Mouse (Mus musculus): ENCODE results near the gene Rbm34. TPM values are rescaled to one million over a fixed set of nuclear protein-coding genes. Genes with fewer than 3 reads are reported as not detected.

Rbm34 gene
- polyA plus RNA-seq, 1 experiment = 13.0 TPM

GRCm38 (mm10) chr8:126976608-126977348 is 5.9 kb upstream of the Rbm34 start:
- TF ChIP-seq POLR2A (IDR thresholded peaks at IDR 0.05; ENCODE audit: borderline replicate concordance, extremely low read depth, insufficient read depth, insufficient read length, poor library complexity, severe bottlenecking) (no peak), CTCF (IDR thresholded peaks at IDR 0.05; ENCODE audit: borderline replicate concordance, extremely low read depth, insufficient read depth, insufficient read length) (no peak)
- no peak for DNase-seq (ENCODE audit: low read depth)

GRCm38 (mm10) chr8:126975706-126976105 is 4.8 kb upstream of the Rbm34 start:
- DNase-seq (ENCODE audit: low read depth) = peak; percentile 81
- TF ChIP-seq POLR2A (IDR thresholded peaks at IDR 0.05; ENCODE audit: borderline replicate concordance, extremely low read depth, insufficient read depth, insufficient read length, poor library complexity, severe bottlenecking) = no peak
- 0 out of 2 replicates have a peak, but pooled peaks have one; percentile 20 for TF ChIP-seq CTCF (IDR thresholded peaks at IDR 0.05; ENCODE audit: borderline replicate concordance, extremely low read depth, insufficient read depth, insufficient read length)

- no peak for DNase-seq (ENCODE audit: low read depth)
- TF ChIP-seq POLR2A (IDR thresholded peaks at IDR 0.05; ENCODE audit: borderline replicate concordance, extremely low read depth, insufficient read depth, insufficient read length, poor library complexity, severe bottlenecking) = no peak
- TF ChIP-seq CTCF (IDR thresholded peaks at IDR 0.05; ENCODE audit: borderline replicate concordance, extremely low read depth, insufficient read depth, insufficient read length) = no peak
Observed at GRCm38 (mm10) chr8:126974511-126974910, 3.6 kb upstream of the Rbm34 start.

GRCm38 (mm10) chr8:126973686-126974265 is 2.9 kb upstream of the Rbm34 start:
- no peak for DNase-seq (ENCODE audit: low read depth)
- TF ChIP-seq CTCF (IDR thresholded peaks at IDR 0.05; ENCODE audit: borderline replicate concordance, extremely low read depth, insufficient read depth, insufficient read length) (no peak), POLR2A (IDR thresholded peaks at IDR 0.05; ENCODE audit: borderline replicate concordance, extremely low read depth, insufficient read depth, insufficient read length, poor library complexity, severe bottlenecking) (no peak)

GRCm38 (mm10) chr8:126972649-126973048 is 1.8 kb upstream of the Rbm34 start:
- no peak for TF ChIP-seq CTCF (IDR thresholded peaks at IDR 0.05; ENCODE audit: borderline replicate concordance, extremely low read depth, insufficient read depth, insufficient read length)
- no peak for TF ChIP-seq POLR2A (IDR thresholded peaks at IDR 0.05; ENCODE audit: borderline replicate concordance, extremely low read depth, insufficient read depth, insufficient read length, poor library complexity, severe bottlenecking)
- DNase-seq (ENCODE audit: low read depth) = no peak

GRCm38 (mm10) chr8:126972102-126972501 is 1.2 kb upstream of the Rbm34 start:
- TF ChIP-seq CTCF (IDR thresholded peaks at IDR 0.05; ENCODE audit: borderline replicate concordance, extremely low read depth, insufficient read depth, insufficient read length) (no peak), POLR2A (IDR thresholded peaks at IDR 0.05; ENCODE audit: borderline replicate concordance, extremely low read depth, insufficient read depth, insufficient read length, poor library complexity, severe bottlenecking) (no peak)
- no peak for DNase-seq (ENCODE audit: low read depth)

GRCm38 (mm10) chr8:126971314-126971664 is 418 bp upstream of the Rbm34 start:
- TF ChIP-seq CTCF (IDR thresholded peaks at IDR 0.05; ENCODE audit: borderline replicate concordance, extremely low read depth, insufficient read depth, insufficient read length) (no peak), POLR2A (IDR thresholded peaks at IDR 0.05; ENCODE audit: borderline replicate concordance, extremely low read depth, insufficient read depth, insufficient read length, poor library complexity, severe bottlenecking) (no peak)
- no peak for DNase-seq (ENCODE audit: low read depth)

- no peak for DNase-seq (ENCODE audit: low read depth)
- TF ChIP-seq POLR2A (IDR thresholded peaks at IDR 0.05; ENCODE audit: borderline replicate concordance, extremely low read depth, insufficient read depth, insufficient read length, poor library complexity, severe bottlenecking) (no peak), CTCF (IDR thresholded peaks at IDR 0.05; ENCODE audit: borderline replicate concordance, extremely low read depth, insufficient read depth, insufficient read length) (no peak)
Observed at GRCm38 (mm10) chr8:126969546-126969945, 1.3 kb downstream of the Rbm34 start.

- TF ChIP-seq CTCF (IDR thresholded peaks at IDR 0.05; ENCODE audit: borderline replicate concordance, extremely low read depth, insufficient read depth, insufficient read length) (no peak), POLR2A (IDR thresholded peaks at IDR 0.05; ENCODE audit: borderline replicate concordance, extremely low read depth, insufficient read depth, insufficient read length, poor library complexity, severe bottlenecking) (no peak)
- no peak for DNase-seq (ENCODE audit: low read depth)
Observed at GRCm38 (mm10) chr8:126968107-126968506, 2.8 kb downstream of the Rbm34 start.

GRCm38 (mm10) chr8:126965246-126965645 is 5.6 kb downstream of the Rbm34 start:
- no peak for DNase-seq (ENCODE audit: low read depth)

GRCm38 (mm10) chr8:126962871-126963270 is 8.0 kb downstream of the Rbm34 start:
- TF ChIP-seq CTCF (IDR thresholded peaks at IDR 0.05; ENCODE audit: borderline replicate concordance, extremely low read depth, insufficient read depth, insufficient read length) = no peak
- no peak for TF ChIP-seq POLR2A (IDR thresholded peaks at IDR 0.05; ENCODE audit: borderline replicate concordance, extremely low read depth, insufficient read depth, insufficient read length, poor library complexity, severe bottlenecking)
- no peak for DNase-seq (ENCODE audit: low read depth)

More at GRCm38 (mm10) chr8:126965246-126965645, 5.6 kb downstream of the Rbm34 start:
- TF ChIP-seq CTCF (IDR thresholded peaks at IDR 0.05; ENCODE audit: borderline replicate concordance, extremely low read depth, insufficient read depth, insufficient read length) (no peak), POLR2A (IDR thresholded peaks at IDR 0.05; ENCODE audit: borderline replicate concordance, extremely low read depth, insufficient read depth, insufficient read length, poor library complexity, severe bottlenecking) (no peak)

- no peak for TF ChIP-seq POLR2A (IDR thresholded peaks at IDR 0.05; ENCODE audit: borderline replicate concordance, extremely low read depth, insufficient read depth, insufficient read length, poor library complexity, severe bottlenecking)
- TF ChIP-seq CTCF (IDR thresholded peaks at IDR 0.05; ENCODE audit: borderline replicate concordance, extremely low read depth, insufficient read depth, insufficient read length) = no peak
- DNase-seq (ENCODE audit: low read depth) = no peak
Observed at GRCm38 (mm10) chr8:126961516-126961915, 9.4 kb downstream of the Rbm34 start.
